Mouse (Mus musculus): Measurements from ENCODE around the gene Cdc37l1. TPM values are rescaled to one million over a fixed set of nuclear protein-coding genes. Genes with fewer than 3 reads are reported as not detected.

The Cdc37l1 gene
- polyA plus RNA-seq, 1 experiment from 2014 or later, result 27.3 TPM

DNA sequence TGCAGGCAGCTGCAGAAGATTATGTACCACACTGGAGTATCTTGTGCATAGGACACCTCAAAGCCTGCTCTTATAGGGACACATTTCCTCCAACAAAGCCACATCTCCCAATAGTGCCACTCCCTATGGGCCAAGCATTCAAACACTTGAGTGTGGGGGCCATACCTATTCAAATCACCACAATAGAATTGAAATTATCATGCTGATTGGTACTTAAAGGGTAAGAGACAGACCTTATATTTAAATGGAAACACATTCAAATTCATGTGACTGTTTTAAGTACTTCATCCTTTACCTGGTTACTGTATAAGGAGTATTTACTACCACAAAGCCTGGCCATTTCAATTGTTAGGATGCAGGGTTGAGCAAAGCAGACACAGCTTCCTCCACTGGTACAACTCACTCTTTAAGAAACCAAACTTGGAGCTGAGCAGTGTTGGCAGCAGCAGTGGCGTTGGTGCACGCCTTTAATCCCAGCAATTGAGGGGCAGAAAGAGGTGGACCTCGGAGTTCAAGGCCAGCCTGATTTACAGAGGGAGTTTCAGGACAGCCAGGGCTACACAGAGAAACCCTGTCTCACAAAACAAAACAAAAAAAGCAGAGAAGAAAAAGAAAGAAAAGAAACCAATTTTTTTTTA lies 18.0 kb downstream of the Cdc37l1 start:
- Histone ChIP-seq H3K4me3 (no peak overlapping the region), H3K9ac (no peak overlapping the region), H3K27ac (replicated peaks) (no peak overlapping the region), H3K36me3 (peaks cover 73% of the 10 kb centered on the region), H3K4me1 (0 out of 2 replicates have a peak, but pooled peaks cover 4% of the 10 kb centered on the region), H3K9me3 (no peaks in the 10 kb centered on the region), H3K4me2 (no peak overlapping the region), H3K27me3 (replicated peaks) (no peaks in the 10 kb centered on the region)
- ATAC-seq (ENCODE audit: extremely low read depth, insufficient number of reproducible peaks, low FRiP score, low TSS enrichment), result no peak
- 91% methylated on average over 3 of the region's 3 CpGs for WGBS

DNA sequence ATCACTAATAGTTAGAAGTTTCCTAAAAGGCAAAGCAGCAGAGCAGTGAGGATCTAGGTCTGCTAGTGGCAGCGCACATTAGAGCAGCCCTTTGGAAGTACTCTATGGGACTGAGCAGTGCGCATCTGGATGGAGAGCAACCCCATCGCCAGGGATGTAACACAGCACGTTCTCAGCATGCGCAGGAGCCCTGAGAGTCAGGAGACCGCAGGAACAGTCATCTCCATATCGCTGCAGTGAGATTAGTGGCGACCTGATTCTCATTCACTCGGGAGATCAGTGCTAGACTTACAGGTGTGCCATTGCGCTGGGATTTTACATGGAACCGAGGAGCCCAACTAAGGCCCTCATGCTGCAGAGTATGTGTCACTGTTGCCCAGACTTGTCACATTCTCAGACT lies 18.9 kb downstream of the Cdc37l1 start:
- no peak overlapping the region for H3K9ac ChIP-seq
- WGBS, result 95% methylated on average over 11 of the region's 11 CpGs
- no peaks in the 10 kb centered on the region for H3K27me3 ChIP-seq (replicated peaks)
- no peak overlapping the region for H3K27ac ChIP-seq (replicated peaks)
- 0 out of 2 replicates have a peak, but pooled peaks cover 4% of the 10 kb centered on the region for H3K4me1 ChIP-seq
- H3K9me3 ChIP-seq, result no peaks in the 10 kb centered on the region
- H3K36me3 ChIP-seq, result peaks cover 80% of the 10 kb centered on the region
- ATAC-seq (ENCODE audit: extremely low read depth, insufficient number of reproducible peaks, low FRiP score, low TSS enrichment), result no peak
- H3K4me2 ChIP-seq, result no peak overlapping the region
- H3K4me3 ChIP-seq, result no peak overlapping the region

DNA sequence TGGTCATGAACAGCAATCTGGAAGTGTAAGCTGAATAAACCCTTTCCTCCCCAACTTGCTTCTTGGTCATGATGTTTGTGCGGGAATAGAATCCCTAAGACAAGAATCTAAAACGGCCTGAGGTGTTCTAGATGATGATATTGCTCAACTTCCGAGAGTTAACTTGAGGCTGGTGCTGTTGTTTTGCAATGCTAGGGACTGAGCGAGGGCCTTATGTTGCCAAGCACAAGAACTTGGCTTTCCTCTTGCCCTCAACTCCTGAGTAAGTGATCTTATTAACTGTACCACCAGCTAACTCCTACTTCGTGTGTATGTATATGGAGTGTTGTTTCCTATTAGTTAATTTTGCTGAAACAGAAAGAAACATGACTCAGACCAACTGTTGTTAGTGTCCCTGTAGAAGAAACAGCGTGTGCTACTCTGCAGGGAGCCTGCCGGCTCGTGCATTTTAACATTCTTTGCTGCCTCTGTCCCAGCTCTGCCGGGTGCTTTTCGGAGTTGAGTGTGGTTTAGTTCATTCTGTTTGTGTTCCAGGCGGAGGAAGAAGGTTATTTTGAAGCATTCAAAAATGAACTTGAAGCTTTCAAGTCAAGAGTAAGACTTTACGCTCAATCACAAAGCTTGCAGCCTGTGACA lies 21.3 kb downstream of the Cdc37l1 start:
- WGBS, result 88% methylated on average over 12 of the region's 12 CpGs
- Histone ChIP-seq H3K4me2 (no peak overlapping the region), H3K9me3 (no peaks in the 10 kb centered on the region), H3K27me3 (replicated peaks) (no peaks in the 10 kb centered on the region), H3K36me3 (peaks cover 86% of the 10 kb centered on the region), H3K27ac (replicated peaks) (no peak overlapping the region), H3K9ac (no peak overlapping the region), H3K4me3 (no peak overlapping the region), H3K4me1 (0 out of 2 replicates have a peak, but pooled peaks cover 6% of the 10 kb centered on the region)
- ATAC-seq (ENCODE audit: extremely low read depth, insufficient number of reproducible peaks, low FRiP score, low TSS enrichment), result no peak

DNA sequence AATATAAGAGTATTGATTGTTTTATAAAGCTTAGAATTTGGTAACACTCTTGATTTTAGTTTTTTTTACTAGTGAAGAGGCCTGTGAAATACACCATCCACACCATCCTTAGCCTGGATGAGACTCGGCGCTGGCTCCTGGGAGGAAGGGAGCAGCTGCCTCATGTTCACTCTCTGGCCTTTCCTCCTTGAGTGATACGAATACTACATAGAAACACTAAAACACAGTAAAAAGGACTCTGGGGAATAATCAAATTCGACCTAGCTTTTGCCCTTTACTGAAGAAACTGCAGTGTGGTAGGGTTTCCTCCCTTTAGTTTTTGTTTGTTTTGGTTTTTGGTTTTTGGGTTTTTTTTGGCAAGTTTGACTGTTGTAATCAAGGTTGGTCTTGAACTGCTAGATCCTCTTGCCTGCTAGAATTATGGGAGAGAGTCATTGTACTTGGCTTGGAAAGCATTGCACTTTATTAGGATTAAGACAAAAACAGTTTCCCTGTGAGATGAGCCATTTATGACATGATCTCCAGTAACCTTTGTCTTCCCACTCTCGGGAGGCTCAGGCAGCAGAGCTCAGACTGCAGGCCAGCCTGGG lies 24.4 kb downstream of the Cdc37l1 start:
- 86% methylated on average over 5 of the region's 5 CpGs for WGBS
- no peak for ATAC-seq (ENCODE audit: extremely low read depth, insufficient number of reproducible peaks, low FRiP score, low TSS enrichment)
- Histone ChIP-seq H3K4me3 (no peak overlapping the region), H3K9ac (no peak overlapping the region), H3K27ac (replicated peaks) (no peak overlapping the region), H3K9me3 (no peaks in the 10 kb centered on the region), H3K27me3 (replicated peaks) (no peaks in the 10 kb centered on the region), H3K4me1 (peaks cover 14% of the 10 kb centered on the region), H3K4me2 (no peak overlapping the region), H3K36me3 (peaks cover 83% of the 10 kb centered on the region)

DNA sequence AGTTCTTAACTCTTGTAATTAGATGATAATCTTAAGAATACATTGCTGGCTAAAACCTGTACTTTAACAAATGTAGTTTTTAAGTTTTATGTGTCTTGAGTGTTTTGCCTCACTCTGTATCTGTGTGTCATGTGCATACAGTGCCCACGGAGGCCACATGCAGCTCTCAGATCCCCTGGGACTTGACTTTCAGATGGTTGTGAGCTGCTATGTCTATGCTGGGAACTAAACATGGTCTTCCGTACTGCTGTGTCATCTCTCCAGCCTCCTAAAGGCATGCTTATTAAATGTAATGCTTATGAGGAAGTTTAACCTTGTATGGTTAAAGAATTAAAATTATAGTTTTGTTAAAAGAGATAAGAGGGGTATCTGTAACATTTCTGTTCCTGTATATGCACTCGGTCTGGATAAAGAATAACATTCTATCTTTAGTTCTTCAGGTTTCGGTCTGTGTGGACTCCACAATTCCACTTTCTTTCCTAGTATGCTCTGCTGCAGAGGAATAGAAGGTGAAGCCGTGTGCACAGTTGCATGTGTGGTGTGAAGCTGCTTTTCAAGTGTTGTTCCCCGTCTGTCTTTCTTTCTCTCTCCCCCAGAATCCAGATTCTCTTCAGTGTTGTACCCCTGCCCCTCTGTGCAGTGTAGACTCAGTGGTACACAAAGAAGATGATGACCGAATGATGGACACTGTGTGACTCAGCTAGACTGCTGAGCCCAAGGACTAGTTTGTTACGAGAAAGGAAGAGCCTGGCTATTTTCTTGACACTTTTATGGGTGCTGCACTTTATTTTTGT lies 25.5 kb downstream of the Cdc37l1 start:
- H3K4me1 ChIP-seq, result peaks cover 14% of the 10 kb centered on the region
- H3K9me3 ChIP-seq, result no peaks in the 10 kb centered on the region
- H3K9ac ChIP-seq, result no peak overlapping the region
- 82% methylated on average over 8 of the region's 8 CpGs for WGBS
- no peak overlapping the region for H3K4me2 ChIP-seq
- ATAC-seq (ENCODE audit: extremely low read depth, insufficient number of reproducible peaks, low FRiP score, low TSS enrichment), result no peak
- no peak overlapping the region for H3K4me3 ChIP-seq
- H3K27me3 ChIP-seq (replicated peaks), result no peaks in the 10 kb centered on the region
- H3K27ac ChIP-seq (replicated peaks), result no peak overlapping the region
- peaks cover 89% of the 10 kb centered on the region for H3K36me3 ChIP-seq

DNA sequence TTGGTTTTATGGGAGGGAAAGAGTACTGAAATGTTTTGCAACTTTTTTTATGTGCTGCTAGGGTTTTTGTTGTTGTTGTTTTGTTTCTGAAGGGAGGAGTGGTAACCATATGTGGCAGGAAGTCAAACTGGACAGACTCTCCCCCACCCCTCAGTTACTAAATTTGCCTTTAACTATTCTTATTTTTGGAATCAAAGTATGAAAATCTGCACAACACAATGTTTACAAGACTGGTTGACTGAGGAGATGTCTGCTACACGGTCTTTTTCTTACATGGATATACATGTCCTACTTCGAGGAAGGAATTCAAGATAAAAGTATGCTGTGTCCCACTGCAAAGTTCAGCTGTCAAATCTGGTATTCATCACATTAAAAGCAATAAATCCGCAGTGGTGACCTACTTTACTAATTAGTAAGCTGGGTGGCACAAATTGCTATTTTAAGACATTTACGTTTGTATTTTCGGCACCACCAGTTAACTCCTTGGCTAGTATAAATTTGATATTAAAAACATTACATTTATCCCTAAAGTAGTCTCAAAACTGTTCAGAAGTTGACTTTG lies 26.1 kb downstream of the Cdc37l1 start:
- H3K36me3 ChIP-seq, result peaks cover 89% of the 10 kb centered on the region
- H3K27me3 ChIP-seq (replicated peaks), result no peaks in the 10 kb centered on the region
- WGBS, result 60% methylated on average over 5 of the region's 5 CpGs
- no peak overlapping the region for H3K4me2 ChIP-seq
- no peaks in the 10 kb centered on the region for H3K9me3 ChIP-seq
- H3K4me3 ChIP-seq, result no peak overlapping the region
- no peak overlapping the region for H3K9ac ChIP-seq
- H3K27ac ChIP-seq (replicated peaks), result 0 out of 2 replicates have a peak overlapping the region, but pooled peaks have one; percentile 20
- peaks cover 14% of the 10 kb centered on the region for H3K4me1 ChIP-seq
- ATAC-seq (ENCODE audit: extremely low read depth, insufficient number of reproducible peaks, low FRiP score, low TSS enrichment), result no peak

DNA sequence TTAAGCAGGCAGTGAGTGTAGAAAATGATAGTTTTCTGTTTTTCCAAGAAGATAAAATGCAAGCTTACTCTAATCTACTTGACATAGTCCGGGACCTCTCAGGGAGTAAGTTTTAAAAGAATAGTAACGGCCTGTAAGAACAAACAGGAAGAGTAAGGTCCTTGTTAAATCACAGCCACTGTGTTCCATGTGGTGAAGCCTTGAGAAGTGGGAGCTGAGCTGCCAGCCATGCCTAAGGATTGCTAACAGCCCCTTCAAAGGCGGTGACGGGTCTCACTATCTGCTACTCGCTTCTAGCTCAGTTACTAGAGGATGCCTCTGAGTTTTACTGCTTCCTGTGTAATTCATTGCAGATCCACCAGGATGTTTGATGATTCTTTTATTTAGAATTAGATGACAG lies 26.6 kb downstream of the Cdc37l1 start:
- Histone ChIP-seq H3K4me2 (no peak overlapping the region), H3K27ac (replicated peaks) (peak overlapping the region; percentile 20; the same call in 1 of the 2 replicates)

DNA sequence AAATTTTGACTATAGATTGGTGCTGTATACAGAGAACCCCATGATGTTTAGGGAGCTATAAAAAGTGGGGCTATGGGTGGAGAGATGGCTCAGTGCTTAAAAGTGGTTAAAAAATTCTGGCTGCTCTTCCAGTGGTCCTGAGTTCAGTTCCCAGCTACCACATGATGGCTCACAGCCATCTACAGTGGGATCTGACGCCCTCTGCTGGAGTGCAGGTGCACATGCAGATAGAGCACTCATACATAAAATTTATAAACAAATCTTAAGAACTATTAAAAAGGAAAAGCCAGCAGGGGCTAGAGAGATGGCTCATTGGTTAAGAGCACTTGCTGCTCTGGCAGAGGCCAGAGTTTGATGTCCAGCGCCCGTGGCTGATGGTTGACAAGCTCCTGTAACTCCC lies 29.5 kb downstream of the Cdc37l1 start:
- no peaks in the 10 kb centered on the region for H3K9me3 ChIP-seq
- H3K27me3 ChIP-seq (replicated peaks), result no peaks in the 10 kb centered on the region
- no peak overlapping the region for H3K4me3 ChIP-seq
- no peak for ATAC-seq (ENCODE audit: extremely low read depth, insufficient number of reproducible peaks, low FRiP score, low TSS enrichment)
- peaks cover 92% of the 10 kb centered on the region for H3K36me3 ChIP-seq
- WGBS, result 87% methylated on average over 3 of the region's 3 CpGs
- H3K9ac ChIP-seq, result no peak overlapping the region
- H3K4me1 ChIP-seq, result peaks cover 27% of the 10 kb centered on the region
- H3K27ac ChIP-seq (replicated peaks), result no peak overlapping the region
- H3K4me2 ChIP-seq, result no peak overlapping the region

More for the DNA sequence above, 26.6 kb downstream of the Cdc37l1 start:
- Histone ChIP-seq H3K9me3 (no peaks in the 10 kb centered on the region), H3K36me3 (peaks cover 89% of the 10 kb centered on the region), H3K4me1 (peaks cover 14% of the 10 kb centered on the region), H3K4me3 (no peak overlapping the region), H3K27me3 (replicated peaks) (no peaks in the 10 kb centered on the region), H3K9ac (no peak overlapping the region)
- ATAC-seq (ENCODE audit: extremely low read depth, insufficient number of reproducible peaks, low FRiP score, low TSS enrichment), result no peak
- 41% methylated on average over 5 of the region's 5 CpGs for WGBS

DNA sequence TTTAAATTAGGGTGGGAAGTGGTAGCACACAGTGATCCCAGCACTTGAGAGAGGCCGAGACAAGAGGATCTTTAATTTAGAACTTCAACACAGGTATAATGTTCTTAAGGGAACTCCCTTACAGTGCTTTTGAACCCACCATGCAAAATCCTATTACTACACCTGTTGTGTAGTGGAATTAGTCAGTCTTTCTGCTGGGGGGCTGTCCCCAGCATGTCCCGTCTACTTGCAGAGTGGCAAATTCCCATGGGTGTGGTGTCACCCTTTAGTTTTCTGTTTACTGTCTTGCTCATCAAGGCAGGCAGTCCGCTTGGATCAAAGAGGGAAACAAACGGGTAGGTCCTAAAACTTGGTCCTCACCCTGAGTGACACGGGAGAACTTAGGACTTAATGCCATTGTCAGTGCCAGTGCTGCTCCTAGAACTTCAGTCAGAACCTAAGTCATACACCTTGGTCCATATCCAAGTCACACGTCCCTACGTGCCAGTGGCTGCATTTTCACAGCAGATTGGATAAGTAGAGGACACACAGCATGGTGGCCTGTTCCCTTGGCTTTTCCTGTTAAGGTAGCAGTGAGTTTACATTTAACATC lies 31.7 kb downstream of the Cdc37l1 start:
- Histone ChIP-seq H3K36me3 (peaks cover 97% of the 10 kb centered on the region), H3K4me3 (no peak overlapping the region), H3K9me3 (no peaks in the 10 kb centered on the region), H3K27ac (replicated peaks) (no peak overlapping the region), H3K9ac (no peak overlapping the region), H3K4me2 (no peak overlapping the region), H3K4me1 (peaks cover 21% of the 10 kb centered on the region), H3K27me3 (replicated peaks) (no peaks in the 10 kb centered on the region)
- WGBS, result 87% methylated on average over 7 of the region's 7 CpGs
- no peak for ATAC-seq (ENCODE audit: extremely low read depth, insufficient number of reproducible peaks, low FRiP score, low TSS enrichment)

DNA sequence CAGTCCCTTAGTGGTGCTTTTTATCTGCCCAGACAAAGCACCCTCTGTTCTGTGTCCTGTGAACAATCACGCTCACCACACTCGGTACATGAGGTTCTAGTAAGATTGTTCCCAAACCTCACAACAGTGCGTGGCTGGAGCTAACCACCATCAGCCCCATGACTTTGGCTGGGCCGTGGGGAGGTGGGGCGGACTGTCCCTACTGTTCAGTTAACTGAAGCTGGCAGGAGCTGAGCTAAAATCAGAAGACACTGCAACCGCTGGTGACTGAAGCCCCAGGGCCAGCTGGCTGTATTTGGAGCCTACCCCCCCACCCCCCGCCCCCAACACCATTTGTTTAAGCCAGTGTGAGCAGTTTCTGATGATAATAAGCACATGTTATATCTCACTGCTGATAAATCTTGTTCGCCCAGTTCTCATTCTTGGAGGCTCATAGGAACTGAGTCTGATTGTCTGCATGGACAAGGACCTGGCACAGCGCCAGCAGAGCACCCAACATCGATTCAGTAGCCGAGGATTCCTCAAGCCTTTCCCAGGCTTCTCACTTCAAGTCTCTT lies 34.3 kb downstream of the Cdc37l1 start:
- peaks cover 16% of the 10 kb centered on the region for H3K4me1 ChIP-seq
- WGBS, result 49% methylated on average over 11 of the region's 11 CpGs
- peak overlapping the region; percentile 26 for H3K27ac ChIP-seq (replicated peaks)
- H3K36me3 ChIP-seq, result peaks cover 84% of the 10 kb centered on the region
- no peak overlapping the region for H3K4me3 ChIP-seq
- no peak for ATAC-seq (ENCODE audit: extremely low read depth, insufficient number of reproducible peaks, low FRiP score, low TSS enrichment)
- no peaks in the 10 kb centered on the region for H3K27me3 ChIP-seq (replicated peaks)
- H3K9ac ChIP-seq, result peak overlapping the region; percentile 52; the same call in 1 of the 2 replicates
- no peak overlapping the region for H3K4me2 ChIP-seq
- no peaks in the 10 kb centered on the region for H3K9me3 ChIP-seq
